Mouse (Mus musculus): ENCODE measurements at regions not wholly inside any gene's neighbourhood (a gene's known extent, or its start where the extent isn't known, plus 50 kb on each side); places are given as distances from the start of the nearest gene placed in this dataset.

- TF ChIP-seq CTCF (IDR thresholded peaks at IDR 0.05; ENCODE audit: low read depth, low read length) = no peak
- TF ChIP-seq POLR2A (IDR thresholded peaks at IDR 0.05; ENCODE audit: extremely low read depth, insufficient read depth, low read length) = no peak
These were observed 244.0 kb upstream of the Tusc1 start for GRCm38 (mm10) chr4:93579343-93579742.

Data from liver, adult 2 months (tissue).